Mouse (Mus musculus): ENCODE results near the gene Mpzl2. TPM values are rescaled to one million over a fixed set of nuclear protein-coding genes. Genes with fewer than 3 reads are reported as not detected.

Gene Mpzl2
- polyA plus RNA-seq, 1 experiment, result not detected

GRCm38 (mm10) chr9:45077859-45078258 is 38.3 kb downstream of the Mpzl2 start:
- TF ChIP-seq FLI1 (IDR thresholded peaks at IDR 0.05; ENCODE audit: low read length), result no peak

GRCm38 (mm10) chr9:45079011-45079410 is 39.4 kb downstream of the Mpzl2 start, which contains the start of gene Jaml:
TSS of gene Jaml (plus strand) at chr9:45079183.
- Histone ChIP-seq H3K4me1 (peaks cover 9% of the 10 kb centered on the region; the same call in 1 of the 2 replicates), H3K36me3 (replicated peaks; ENCODE audit: low read length) (no peaks in the 10 kb centered on the region), H3K4me3 (replicated peaks) (peak within 1 kb of the TSS; percentile 76), H3K27me3 (replicated peaks) (peaks cover 76% of the 10 kb centered on the region), H3K9me3 (no peaks in the 10 kb centered on the region)
- TF ChIP-seq FLI1 (IDR thresholded peaks at IDR 0.05; ENCODE audit: low read length) (no peak), GATA1 (IDR thresholded peaks at IDR 0.05; ENCODE audit: borderline replicate concordance, low read length) (no peak)

More at GRCm38 (mm10) chr9:45077859-45078258, 38.3 kb downstream of the Mpzl2 start:
- Histone ChIP-seq H3K4me3 (replicated peaks) (no peak overlapping the region), H3K27me3 (replicated peaks) (peaks cover 78% of the 10 kb centered on the region), H3K36me3 (replicated peaks; ENCODE audit: low read length) (no peaks in the 10 kb centered on the region), H3K9me3 (no peaks in the 10 kb centered on the region), H3K4me1 (peaks cover 9% of the 10 kb centered on the region; the same call in 1 of the 2 replicates)

GRCm38 (mm10) chr9:45083132-45083531 is 43.5 kb downstream of the Mpzl2 start:
- H3K9me3 ChIP-seq, result no peaks in the 10 kb centered on the region
- peaks cover 9% of the 10 kb centered on the region; the same call in 1 of the 2 replicates for H3K4me1 ChIP-seq
- H3K4me3 ChIP-seq (replicated peaks), result no peak overlapping the region
- no peak for TF ChIP-seq FLI1 (IDR thresholded peaks at IDR 0.05; ENCODE audit: low read length)
- no peak for TF ChIP-seq GATA1 (IDR thresholded peaks at IDR 0.05; ENCODE audit: borderline replicate concordance, low read length)
- H3K36me3 ChIP-seq (replicated peaks; ENCODE audit: low read length), result no peaks in the 10 kb centered on the region
- peaks cover 74% of the 10 kb centered on the region for H3K27me3 ChIP-seq (replicated peaks)

GRCm38 (mm10) chr9:45084556-45084955 is 45.0 kb downstream of the Mpzl2 start:
- H3K36me3 ChIP-seq (replicated peaks; ENCODE audit: low read length), result no peaks in the 10 kb centered on the region
- H3K4me1 ChIP-seq, result 0 out of 2 replicates have a peak, but pooled peaks cover 3% of the 10 kb centered on the region
- TF ChIP-seq GATA1 (IDR thresholded peaks at IDR 0.05; ENCODE audit: borderline replicate concordance, low read length), result no peak
- TF ChIP-seq FLI1 (IDR thresholded peaks at IDR 0.05; ENCODE audit: low read length), result no peak
- no peak overlapping the region for H3K4me3 ChIP-seq (replicated peaks)
- no peaks in the 10 kb centered on the region for H3K9me3 ChIP-seq
- H3K27me3 ChIP-seq (replicated peaks), result peaks cover 67% of the 10 kb centered on the region

GRCm38 (mm10) chr9:45085741-45086690 is 46.4 kb downstream of the Mpzl2 start:
- TF ChIP-seq GATA1 (IDR thresholded peaks at IDR 0.05; ENCODE audit: borderline replicate concordance, low read length), result no peak
- TF ChIP-seq FLI1 (IDR thresholded peaks at IDR 0.05; ENCODE audit: low read length), result no peak
- H3K4me1 ChIP-seq, result 0 out of 2 replicates have a peak, but pooled peaks cover 6% of the 10 kb centered on the region
- H3K27me3 ChIP-seq (replicated peaks), result peaks cover 65% of the 10 kb centered on the region
- no peak overlapping the region for H3K4me3 ChIP-seq (replicated peaks)
- no peaks in the 10 kb centered on the region for H3K9me3 ChIP-seq
- H3K36me3 ChIP-seq (replicated peaks; ENCODE audit: low read length), result no peaks in the 10 kb centered on the region

- H3K9me3 ChIP-seq, result no peaks in the 10 kb centered on the region
- H3K36me3 ChIP-seq (replicated peaks; ENCODE audit: low read length), result no peaks in the 10 kb centered on the region
- TF ChIP-seq FLI1 (IDR thresholded peaks at IDR 0.05; ENCODE audit: low read length) (no peak), GATA1 (IDR thresholded peaks at IDR 0.05; ENCODE audit: borderline replicate concordance, low read length) (no peak)
- H3K27me3 ChIP-seq (replicated peaks), result peaks cover 68% of the 10 kb centered on the region
- no peak overlapping the region for H3K4me3 ChIP-seq (replicated peaks)
- H3K4me1 ChIP-seq, result peaks cover 13% of the 10 kb centered on the region; the same call in 1 of the 2 replicates
Measured at GRCm38 (mm10) chr9:45088040-45088439, 48.4 kb downstream of the Mpzl2 start.

- no peaks in the 10 kb centered on the region for H3K36me3 ChIP-seq (replicated peaks; ENCODE audit: low read length)
- H3K4me3 ChIP-seq (replicated peaks), result no peak overlapping the region
- no peak for TF ChIP-seq FLI1 (IDR thresholded peaks at IDR 0.05; ENCODE audit: low read length)
- no peak for TF ChIP-seq GATA1 (IDR thresholded peaks at IDR 0.05; ENCODE audit: borderline replicate concordance, low read length)
- H3K27me3 ChIP-seq (replicated peaks), result peaks cover 68% of the 10 kb centered on the region
- H3K9me3 ChIP-seq, result no peaks in the 10 kb centered on the region
- peaks cover 19% of the 10 kb centered on the region for H3K4me1 ChIP-seq
Measured at GRCm38 (mm10) chr9:45090811-45091210, 51.2 kb downstream of the Mpzl2 start.

GRCm38 (mm10) chr9:45092641-45093040 is 53.0 kb downstream of the Mpzl2 start:
- no peaks in the 10 kb centered on the region for H3K9me3 ChIP-seq
- H3K27me3 ChIP-seq (replicated peaks), result peaks cover 70% of the 10 kb centered on the region
- peak overlapping the region; percentile 46 for H3K4me3 ChIP-seq (replicated peaks)
- H3K4me1 ChIP-seq, result peaks cover 19% of the 10 kb centered on the region
- TF ChIP-seq FLI1 (IDR thresholded peaks at IDR 0.05; ENCODE audit: low read length) (no peak), GATA1 (IDR thresholded peaks at IDR 0.05; ENCODE audit: borderline replicate concordance, low read length) (no peak)
- H3K36me3 ChIP-seq (replicated peaks; ENCODE audit: low read length), result no peaks in the 10 kb centered on the region

GRCm38 (mm10) chr9:45095149-45095937 is 55.7 kb downstream of the Mpzl2 start:
- Histone ChIP-seq H3K4me3 (replicated peaks) (peak overlapping the region; percentile 40), H3K36me3 (replicated peaks; ENCODE audit: low read length) (no peaks in the 10 kb centered on the region), H3K27me3 (replicated peaks) (peaks cover 79% of the 10 kb centered on the region), H3K9me3 (no peaks in the 10 kb centered on the region), H3K4me1 (peaks cover 24% of the 10 kb centered on the region)
- TF ChIP-seq FLI1 (IDR thresholded peaks at IDR 0.05; ENCODE audit: low read length) (no peak), GATA1 (IDR thresholded peaks at IDR 0.05; ENCODE audit: borderline replicate concordance, low read length) (no peak)
